Comparison of ENCODE assay signal across 10 mouse cellular contexts in genomic region chr5:52655992-52656391, GRCm38 (mm10). TPM values are rescaled to one million over a fixed set of nuclear protein-coding genes. Genes with fewer than 3 reads are reported as not detected.
A peak's percentile ranks its signal among the peaks of the same experiment; 100 is the strongest.
DNase-seq lines count a peak whose midpoint lies in the region; ATAC-seq and TF ChIP-seq lines count a peak whose summit lies in the region.
"Had no signal": no experiment of that assay in that cellular context is flagged by ENCODE, and none has a peak within 500 bp of the region (broad histone marks: within the 10 kb centered on the region; RNA-seq: fewer than 3 reads in every experiment).

No protein-coding gene starts in this region.

- ATAC-seq in heart, postnatal 0 days (ENCODE audit: insufficient read depth, low read depth), result no peak
- no peak for ATAC-seq in lung, postnatal 0 days
- no peak for ATAC-seq in stomach, postnatal 0 days (ENCODE audit: low FRiP score, low TSS enrichment)

- TF ChIP-seq EP300 in heart, postnatal 0 days (IDR thresholded peaks at IDR 0.05; ENCODE audit: low read depth), result no peak
- no peak for TF ChIP-seq EP300 in lung, postnatal 0 days (IDR thresholded peaks at IDR 0.05)
- TF ChIP-seq EP300 in stomach, postnatal 0 days (optimal IDR thresholded peaks at IDR 0.05), result no peak

- no peak overlapping the region for H3K4me3 ChIP-seq in heart, postnatal 0 days (ENCODE audit: low read depth, low read length)
- no peak overlapping the region for H3K4me3 ChIP-seq in lung, postnatal 0 days (ENCODE audit: low read depth, low read length)
- no peak overlapping the region for H3K4me3 ChIP-seq in stomach, postnatal 0 days (ENCODE audit: low read depth, low read length)
- H3K4me3 ChIP-seq: limb, embryonic 13.5 days had no signal

- TF ChIP-seq CTCF in heart, postnatal 0 days (IDR thresholded peaks at IDR 0.05; ENCODE audit: low read depth), result peak; percentile 53
- peak; percentile 57 for TF ChIP-seq CTCF in lung, postnatal 0 days (IDR thresholded peaks at IDR 0.05)
- peak; percentile 74 for TF ChIP-seq CTCF in stomach, postnatal 0 days (IDR thresholded peaks at IDR 0.05; ENCODE audit: low read depth)

- H3K27me3 ChIP-seq in heart, postnatal 0 days (ENCODE audit: control insufficient read depth, insufficient read depth, low read length), result no peaks in the 10 kb centered on the region
- no peaks in the 10 kb centered on the region for H3K27me3 ChIP-seq in lung, postnatal 0 days (replicated peaks; ENCODE audit: insufficient read depth, low read length)
- H3K27me3 ChIP-seq in stomach, postnatal 0 days (ENCODE audit: control insufficient read depth, insufficient read depth, low read length), result no peaks in the 10 kb centered on the region
- H3K27me3 ChIP-seq: limb, embryonic 13.5 days had no signal

- 67% methylated on average over 8 of the region's 8 CpGs for WGBS in heart, postnatal 0 days
- 71% methylated on average over 8 of the region's 8 CpGs for WGBS in lung, postnatal 0 days
- 66% methylated on average over 8 of the region's 8 CpGs for WGBS in stomach, postnatal 0 days

- no peaks in the 10 kb centered on the region for H3K4me1 ChIP-seq in heart, postnatal 0 days (ENCODE audit: control insufficient read depth, insufficient read depth)
- H3K4me1 ChIP-seq in lung, postnatal 0 days (ENCODE audit: insufficient read depth, low read depth, low read length), result no peaks in the 10 kb centered on the region
- H3K4me1 ChIP-seq in stomach, postnatal 0 days (replicated peaks; ENCODE audit: control insufficient read depth, insufficient read depth), result no peaks in the 10 kb centered on the region
- H3K4me1 ChIP-seq: limb, embryonic 13.5 days had no signal

- H3K27ac ChIP-seq in heart, postnatal 0 days (ENCODE audit: low read depth), result no peak overlapping the region
- H3K27ac ChIP-seq in lung, postnatal 0 days (ENCODE audit: low read length), result no peak overlapping the region
- H3K27ac ChIP-seq in stomach, postnatal 0 days (replicated peaks), result no peak overlapping the region
- H3K27ac ChIP-seq: limb, embryonic 13.5 days had no signal

- H3K9ac ChIP-seq in heart, postnatal 0 days (replicated peaks; ENCODE audit: low read depth, low read length), result no peak overlapping the region
- no peak overlapping the region for H3K9ac ChIP-seq in lung, postnatal 0 days (replicated peaks; ENCODE audit: low read depth)
- H3K9ac ChIP-seq in stomach, postnatal 0 days (ENCODE audit: low read length), result no peak overlapping the region
- H3K9ac ChIP-seq: limb, embryonic 13.5 days had no signal

- no peaks in the 10 kb centered on the region for H3K9me3 ChIP-seq in heart, postnatal 0 days (replicated peaks; ENCODE audit: control insufficient read depth, low read length)
- no peaks in the 10 kb centered on the region for H3K9me3 ChIP-seq in lung, postnatal 0 days (ENCODE audit: low read length)
- H3K9me3 ChIP-seq in stomach, postnatal 0 days (ENCODE audit: control insufficient read depth, low read length), result no peaks in the 10 kb centered on the region
- H3K9me3 ChIP-seq: limb, embryonic 13.5 days had no signal

- peaks cover 31% of the 10 kb centered on the region for H3K36me3 ChIP-seq in heart, postnatal 0 days (replicated peaks; ENCODE audit: control insufficient read depth, insufficient read depth, low read length)
- H3K36me3 ChIP-seq in lung, postnatal 0 days (ENCODE audit: insufficient read depth, low read length), result peaks cover 20% of the 10 kb centered on the region
- peaks cover 2% of the 10 kb centered on the region; the same call in 1 of the 2 replicates for H3K36me3 ChIP-seq in stomach, postnatal 0 days (ENCODE audit: control insufficient read depth, insufficient read depth, low read length)

- no peak overlapping the region for H3K4me2 ChIP-seq in heart, postnatal 0 days (ENCODE audit: low read depth, low read length)
- H3K4me2 ChIP-seq in lung, postnatal 0 days (replicated peaks; ENCODE audit: low read depth, low read length), result no peak overlapping the region
- no peak overlapping the region for H3K4me2 ChIP-seq in stomach, postnatal 0 days (replicated peaks; ENCODE audit: low read depth)
- H3K4me2 ChIP-seq: limb, embryonic 13.5 days had no signal

- DNase-seq in cerebellum, adult 8-10 months, result peak; percentile 13
- DNase-seq in cerebellum, adult 9-11 months, result no peak
- DNase-seq in heart, postnatal 0 days (ENCODE audit: low spot score), result peak; percentile 17
- DNase-seq in heart, postnatal 4 days, result no peak
- no peak for DNase-seq in lung, postnatal 0 days (ENCODE audit: low spot score)
- no peak for DNase-seq in lung, postnatal 25 days (ENCODE audit: low spot score)
- no peak for DNase-seq in stomach, postnatal 0 days (ENCODE audit: low spot score)
- no peak for DNase-seq in right cerebral cortex, postnatal 36 days (ENCODE audit: low spot score in 2 of 2)
- DNase-seq: B cell, adult 2 months had no signal

RNA-seq across cellular contexts. Expression of gene Sepsecs, which starts 13.5 kb away (rescaled TPM):
- 6.5 and 6.9 TPM in 2 replicates for total RNA-seq in heart, postnatal 0 days (2014; rRNA removed; ENCODE audit: low replicate concordance)
- polyA plus RNA-seq in heart, postnatal 0 days (2015; fragmentation: Nextera tagmentation; extraction: Ambion mirVana), result 4.9 and 5.7 TPM in 2 replicates
- 10 to 100 TPM in 1 of 2 experiments, 1 to 10 TPM in 1; 9.9 to 10.0 TPM for total RNA-seq in heart, postnatal 4 days (2021)
- 9.0 and 9.9 TPM in 2 replicates for polyA plus RNA-seq in lung, postnatal 0 days (2015; fragmentation: Nextera tagmentation; extraction: Ambion mirVana)
- polyA plus RNA-seq in stomach, postnatal 0 days (2015; fragmentation: Nextera tagmentation; extraction: Ambion mirVana), result 6.1 and 6.2 TPM in 2 replicates

Comparison
In these comparisons a context has a peak if more than half of its experiments do, and no peak if none do; other contexts are left out.
1. DNase-seq: peak in cerebellum, adult 8-10 months (single experiment) and heart, postnatal 0 days (single experiment); none in cerebellum, adult 9-11 months (single experiment), heart, postnatal 4 days (single experiment), lung, postnatal 0 days (single experiment), lung, postnatal 25 days (single experiment), stomach, postnatal 0 days (single experiment) and right cerebral cortex, postnatal 36 days (0 of 2).
2. Peak in every context shown above with its lines, with median percentiles within 50 percentile points of each other: CTCF ChIP-seq.